9 mouse cellular contexts compared by ENCODE assay signal in genomic region chr8:118961877-118962545, GRCm38 (mm10).
DNase-seq lines count a peak whose midpoint lies in the region.
"Had no signal": no experiment of that assay in that cellular context is flagged by ENCODE, and none has a peak within 500 bp of the region (broad histone marks: within the 10 kb centered on the region; RNA-seq: fewer than 3 reads in every experiment).

No protein-coding gene starts in this region.

- peak; percentile 22 to 42 for DNase-seq in heart, postnatal 10 days
- no peak for DNase-seq in heart, postnatal 25 days (ENCODE audit: low spot score)
- peak; percentile 3 to 27 for DNase-seq in urinary bladder, adult 18-20 months (ENCODE audit: low spot score in 2 of 2)
- no peak for DNase-seq in urinary bladder, postnatal 4 days (ENCODE audit: low spot score in 2 of 2)
- peak; percentile 93 to 95 for DNase-seq in cerebellum, postnatal 14 days
- DNase-seq in thymus, postnatal 4 days, result no peak
- no peak for DNase-seq in embryo, embryonic 10.5 days (ENCODE audit: low spot score)
- DNase-seq: liver, embryonic 13.5 days; spleen, adult 18-20 months had no signal

- intact Hi-C loops in heart, postnatal 10 days (cut with DNase I), result no loop called here
- intact Hi-C loops in heart, postnatal 25 days (cut with DNase I), result no loop called here

Comparison
In these comparisons a context has a peak if more than half of its experiments do, and no peak if none do; other contexts are left out.
1. DNase-seq: peak in heart, postnatal 10 days (2 of 2), urinary bladder, adult 18-20 months (2 of 2) and cerebellum, postnatal 14 days (2 of 2); none in heart, postnatal 25 days (single experiment), urinary bladder, postnatal 4 days (0 of 2), thymus, postnatal 4 days (single experiment) and embryo, embryonic 10.5 days (single experiment).